Mouse (Mus musculus): ENCODE measurements around the gene Mboat2.

The Mboat2 gene

GRCm38 (mm10) chr12:24859357-24859756 is 28.7 kb downstream of the Mboat2 start:
- in situ Hi-C loops (cut with MboI; ENCODE audit: unreplicated experiment in 2 of 2) = no loop called here

GRCm38 (mm10) chr12:24860436-24860835 is 29.8 kb downstream of the Mboat2 start:
- in situ Hi-C loops (cut with MboI; ENCODE audit: unreplicated experiment in 2 of 2) = no loop called here

GRCm38 (mm10) chr12:24863762-24864161 is 33.1 kb downstream of the Mboat2 start:
- in situ Hi-C loops (cut with MboI; ENCODE audit: unreplicated experiment in 2 of 2) = no loop called here

GRCm38 (mm10) chr12:24866645-24867044 is 36.0 kb downstream of the Mboat2 start:
- in situ Hi-C loops (cut with MboI; ENCODE audit: unreplicated experiment in 2 of 2) = no loop called here

- in situ Hi-C loops (cut with MboI; ENCODE audit: unreplicated experiment in 2 of 2) = no loop called here
These were observed 38.0 kb downstream of the Mboat2 start for GRCm38 (mm10) chr12:24868694-24869093.

- in situ Hi-C loops (cut with MboI; ENCODE audit: unreplicated experiment in 2 of 2) = no loop called here
These were observed 38.6 kb downstream of the Mboat2 start for GRCm38 (mm10) chr12:24869231-24869630.

- in situ Hi-C loops (cut with MboI; ENCODE audit: unreplicated experiment in 2 of 2) = no loop called here
These were observed 40.2 kb downstream of the Mboat2 start for GRCm38 (mm10) chr12:24870901-24871300.

- in situ Hi-C loops (cut with MboI; ENCODE audit: unreplicated experiment in 2 of 2) = no loop called here
These were observed 41.6 kb downstream of the Mboat2 start for GRCm38 (mm10) chr12:24872264-24872663.

- in situ Hi-C loops (cut with MboI; ENCODE audit: unreplicated experiment in 2 of 2) = no loop called here
These were observed 42.0 kb downstream of the Mboat2 start for GRCm38 (mm10) chr12:24872689-24873088.

- in situ Hi-C loops (cut with MboI; ENCODE audit: unreplicated experiment in 2 of 2) = no loop called here
These were observed 45.2 kb downstream of the Mboat2 start for GRCm38 (mm10) chr12:24875908-24876307.

- in situ Hi-C loops (cut with MboI; ENCODE audit: unreplicated experiment in 2 of 2) = no loop called here
These were observed 46.6 kb downstream of the Mboat2 start for GRCm38 (mm10) chr12:24877231-24877630.

GRCm38 (mm10) chr12:24878090-24878489 is 47.4 kb downstream of the Mboat2 start:
- in situ Hi-C loops (cut with MboI; ENCODE audit: unreplicated experiment in 2 of 2) = no loop called here

- in situ Hi-C loops (cut with MboI; ENCODE audit: unreplicated experiment in 2 of 2) = no loop called here
These were observed 48.2 kb downstream of the Mboat2 start for GRCm38 (mm10) chr12:24878735-24879362.

- in situ Hi-C loops (cut with MboI; ENCODE audit: unreplicated experiment in 2 of 2) = no loop called here
These were observed 48.9 kb downstream of the Mboat2 start for GRCm38 (mm10) chr12:24879613-24880029.

GRCm38 (mm10) chr12:24883279-24883678 is 52.6 kb downstream of the Mboat2 start:
- in situ Hi-C loops (cut with MboI; ENCODE audit: unreplicated experiment in 2 of 2) = no loop called here

- in situ Hi-C loops (cut with MboI; ENCODE audit: unreplicated experiment in 2 of 2) = no loop called here
These were observed 56.1 kb downstream of the Mboat2 start for GRCm38 (mm10) chr12:24886800-24887199.

GRCm38 (mm10) chr12:24889371-24890051 is 58.8 kb downstream of the Mboat2 start:
- in situ Hi-C loops (cut with MboI; ENCODE audit: unreplicated experiment in 2 of 2) = no loop called here

GRCm38 (mm10) chr12:24890158-24890557 is 59.5 kb downstream of the Mboat2 start:
- in situ Hi-C loops (cut with MboI; ENCODE audit: unreplicated experiment in 2 of 2) = no loop called here

GRCm38 (mm10) chr12:24890684-24891459 is 60.2 kb downstream of the Mboat2 start:
- in situ Hi-C loops (cut with MboI; ENCODE audit: unreplicated experiment in 2 of 2) = no loop called here

- in situ Hi-C loops (cut with MboI; ENCODE audit: unreplicated experiment in 2 of 2) = no loop called here
These were observed 61.9 kb downstream of the Mboat2 start for GRCm38 (mm10) chr12:24892536-24892935.

GRCm38 (mm10) chr12:24893777-24894468 is 63.2 kb downstream of the Mboat2 start:
- in situ Hi-C loops (cut with MboI; ENCODE audit: unreplicated experiment in 2 of 2) = no loop called here
